Mouse (Mus musculus) MEL (cell line): Measurements from ENCODE around the gene Decr2.

ENCODE experiments used
- MAX ChIP-seq: IDR thresholded peaks from 2 replicates; pipeline ENCODE4 v1.6.1; 2011; ENCODE audit warnings: low read length, improper control_type of control experiment
- MXI1 ChIP-seq: IDR thresholded peaks from 2 replicates; pipeline ENCODE4 v1.6.1; 2011; ENCODE audit warnings: mild to moderate bottlenecking, low read depth, low read length, improper control_type of control experiment
- TCF12 ChIP-seq: IDR thresholded peaks from 2 replicates; pipeline ENCODE4 v1.6.1; 2014; ENCODE audit warnings: low read depth, mild to moderate bottlenecking, inconsistent platforms, low read length, improper control_type of control experiment, moderate library complexity

DNA sequence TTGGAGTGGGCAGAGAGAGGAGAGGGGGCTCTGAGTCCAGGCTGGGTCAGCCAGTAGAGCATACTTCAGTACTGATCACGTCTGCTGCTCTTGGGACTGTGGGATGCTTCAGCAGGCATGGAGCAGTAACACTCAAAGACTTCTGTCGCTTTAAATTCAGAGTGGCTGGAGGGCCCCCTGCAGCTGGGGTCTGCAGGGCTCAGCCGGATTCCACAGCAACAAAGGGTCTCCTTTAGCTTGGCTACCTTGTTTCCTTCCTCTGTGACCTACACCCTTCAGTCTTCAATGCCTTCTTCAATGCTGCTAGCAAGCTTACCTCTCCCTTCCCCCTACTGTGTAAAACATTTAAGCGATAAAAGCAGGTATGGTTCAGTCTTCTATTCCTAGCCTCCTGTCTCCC lies 20.9 kb upstream of the Decr2 start:
- TF ChIP-seq TCF12 (no peak), MXI1 (no peak), MAX (no peak)
